Mouse (Mus musculus): ENCODE data around the gene Olfr747. TPM values are rescaled to one million over a fixed set of nuclear protein-coding genes. Genes with fewer than 3 reads are reported as not detected.

Gene Olfr747
- polyA plus RNA-seq, 2 experiments, result not detected

- Histone ChIP-seq H3K36me3 (replicated peaks; ENCODE audit: control insufficient read depth, insufficient read depth, low read depth) (no peaks in the 10 kb centered on the region), H3K27ac (no peak within 1 kb of the TSS), H3K4me3 (ENCODE audit: insufficient read depth in 1 of 2, low read depth in 2 of 2, low read length in 2 of 2) (no peak within 1 kb of the TSS), H3K4me2 (ENCODE audit: low read depth) (no peak within 1 kb of the TSS), H3K27me3 (ENCODE audit: control insufficient read depth, insufficient read depth, low read length) (no peaks in the 10 kb centered on the region), H3K9ac (replicated peaks) (no peak within 1 kb of the TSS), H3K4me1 (replicated peaks; ENCODE audit: control insufficient read depth in 2 of 2, insufficient read depth in 2 of 2, low read length in 1 of 2) (no peaks in the 10 kb centered on the region), H3K9me3 (ENCODE audit: control insufficient read depth, low read length) (no peaks in the 10 kb centered on the region)
- DNase-seq (ENCODE audit: low read depth in 3 of 3, low spot score in 3 of 3) (no peak), ATAC-seq (ENCODE audit: insufficient read depth) (no peak)
- TF ChIP-seq CTCF (IDR thresholded peaks at IDR 0.05; ENCODE audit: low read depth) (no peak), EP300 (IDR thresholded peaks at IDR 0.05; ENCODE audit: low read depth) (no peak)
- WGBS (ENCODE audit: insufficient replicate concordance), result 25% methylated on average over 1 of the region's 1 CpGs
These were observed 14.1 kb upstream of the Olfr747 start, which contains the start of gene Olfr748 for GRCm38 (mm10) chr14:50707073-50707472. Gene Olfr748, plus strand, starts transcription at chr14:50707373.

GRCm38 (mm10) chr14:50646783-50647182 lies 46.2 kb downstream of the Olfr747 start, which contains the start of gene Olfr746:
Gene Olfr746, plus strand, starts transcription at chr14:50647083.
- Histone ChIP-seq H3K36me3 (replicated peaks; ENCODE audit: control insufficient read depth, insufficient read depth, low read depth) (no peaks in the 10 kb centered on the region), H3K9me3 (ENCODE audit: control insufficient read depth, low read length) (no peaks in the 10 kb centered on the region), H3K4me2 (ENCODE audit: low read depth) (no peak within 1 kb of the TSS), H3K4me3 (ENCODE audit: insufficient read depth in 1 of 2, low read depth in 2 of 2, low read length in 2 of 2) (no peak within 1 kb of the TSS), H3K4me1 (replicated peaks; ENCODE audit: control insufficient read depth in 2 of 2, insufficient read depth in 2 of 2, low read length in 1 of 2) (no peaks in the 10 kb centered on the region), H3K9ac (replicated peaks) (no peak within 1 kb of the TSS), H3K27me3 (ENCODE audit: control insufficient read depth, insufficient read depth, low read length) (no peaks in the 10 kb centered on the region), H3K27ac (no peak within 1 kb of the TSS)
- DNase-seq (ENCODE audit: low read depth in 3 of 3, low spot score in 3 of 3) (no peak), ATAC-seq (ENCODE audit: insufficient read depth) (no peak)
- TF ChIP-seq CTCF (IDR thresholded peaks at IDR 0.05; ENCODE audit: low read depth) (no peak), EP300 (IDR thresholded peaks at IDR 0.05; ENCODE audit: low read depth) (no peak)

- Histone ChIP-seq H3K4me1 (replicated peaks; ENCODE audit: control insufficient read depth in 2 of 2, insufficient read depth in 2 of 2, low read length in 1 of 2) (no peaks in the 10 kb centered on the region), H3K9ac (replicated peaks) (no peak within 1 kb of the TSS), H3K9me3 (ENCODE audit: control insufficient read depth, low read length) (no peaks in the 10 kb centered on the region), H3K27me3 (ENCODE audit: control insufficient read depth, insufficient read depth, low read length) (no peaks in the 10 kb centered on the region), H3K27ac (no peak within 1 kb of the TSS), H3K4me2 (ENCODE audit: low read depth) (no peak within 1 kb of the TSS), H3K4me3 (ENCODE audit: insufficient read depth in 1 of 2, low read depth in 2 of 2, low read length in 2 of 2) (no peak within 1 kb of the TSS), H3K36me3 (replicated peaks; ENCODE audit: control insufficient read depth, insufficient read depth, low read depth) (no peaks in the 10 kb centered on the region)
- DNase-seq (ENCODE audit: low read depth in 3 of 3, low spot score in 3 of 3) (no peak), ATAC-seq (ENCODE audit: insufficient read depth) (no peak)
- TF ChIP-seq EP300 (IDR thresholded peaks at IDR 0.05; ENCODE audit: low read depth) (no peak), CTCF (IDR thresholded peaks at IDR 0.05; ENCODE audit: low read depth) (no peak)
- 43% methylated on average over 2 of the region's 2 CpGs for WGBS (ENCODE audit: insufficient replicate concordance)
These were observed 53.9 kb downstream of the Olfr747 start, which contains the start of gene Olfr745 for GRCm38 (mm10) chr14:50639088-50639487. Gene Olfr745, plus strand, starts transcription at chr14:50639388.

Other genes starting within 250 kb of the Olfr747 start
- not detected in 2 replicates for gene Olfr740, start 247.7 kb downstream of the Olfr747 start, polyA plus RNA-seq (2012; rRNA removed)
- gene Olfr740, start 247.7 kb downstream of the Olfr747 start, polyA plus RNA-seq (2014; fragmentation: Nextera tagmentation; extraction: Ambion mirVana), result not detected in 2 replicates
- not detected in 2 replicates for gene Olfr741, start 220.5 kb downstream of the Olfr747 start, polyA plus RNA-seq (2012; rRNA removed)
- gene Olfr741, start 220.5 kb downstream of the Olfr747 start, polyA plus RNA-seq (2014; fragmentation: Nextera tagmentation; extraction: Ambion mirVana), result not detected in 2 replicates
- gene Olfr742, start 189.6 kb downstream of the Olfr747 start, polyA plus RNA-seq (2012; rRNA removed), result not detected in 2 replicates
- gene Olfr742, start 189.6 kb downstream of the Olfr747 start, polyA plus RNA-seq (2014; fragmentation: Nextera tagmentation; extraction: Ambion mirVana), result not detected in 2 replicates
- not detected in 2 replicates for gene Olfr743, start 171.4 kb downstream of the Olfr747 start, polyA plus RNA-seq (2012; rRNA removed)
- gene Olfr743, start 171.4 kb downstream of the Olfr747 start, polyA plus RNA-seq (2014; fragmentation: Nextera tagmentation; extraction: Ambion mirVana), result not detected in 2 replicates
- gene Olfr744, start 78.3 kb downstream of the Olfr747 start, polyA plus RNA-seq (2012; rRNA removed), result not detected in 2 replicates
- gene Olfr744, start 78.3 kb downstream of the Olfr747 start, polyA plus RNA-seq (2014; fragmentation: Nextera tagmentation; extraction: Ambion mirVana), result not detected in 2 replicates
- gene Olfr745, start 53.8 kb downstream of the Olfr747 start, polyA plus RNA-seq (2012; rRNA removed), result not detected in 2 replicates
- gene Olfr745, start 53.8 kb downstream of the Olfr747 start, polyA plus RNA-seq (2014; fragmentation: Nextera tagmentation; extraction: Ambion mirVana), result not detected in 2 replicates
- not detected in 2 replicates for gene Olfr746, start 46.1 kb downstream of the Olfr747 start, polyA plus RNA-seq (2012; rRNA removed)
- not detected in 2 replicates for gene Olfr746, start 46.1 kb downstream of the Olfr747 start, polyA plus RNA-seq (2014; fragmentation: Nextera tagmentation; extraction: Ambion mirVana)
- gene Olfr748, start 14.2 kb upstream of the Olfr747 start, polyA plus RNA-seq (2012; rRNA removed), result not detected in 2 replicates
- gene Olfr748, start 14.2 kb upstream of the Olfr747 start, polyA plus RNA-seq (2014; fragmentation: Nextera tagmentation; extraction: Ambion mirVana), result not detected in 2 replicates
- gene Olfr749, start 51.9 kb upstream of the Olfr747 start, polyA plus RNA-seq (2012; rRNA removed), result not detected in 2 replicates
- not detected in 2 replicates for gene Olfr749, start 51.9 kb upstream of the Olfr747 start, polyA plus RNA-seq (2014; fragmentation: Nextera tagmentation; extraction: Ambion mirVana)
- 9.6 and 10.8 TPM in 2 replicates for gene Ttc5, start 92.3 kb upstream of the Olfr747 start, polyA plus RNA-seq (2012; rRNA removed)
- gene Ttc5, start 92.3 kb upstream of the Olfr747 start, polyA plus RNA-seq (2014; fragmentation: Nextera tagmentation; extraction: Ambion mirVana), result 18.0 and 19.8 TPM in 2 replicates
- gene Ccnb1ip1, start 114.5 kb upstream of the Olfr747 start, polyA plus RNA-seq (2012; rRNA removed), result not detected in 2 replicates
- gene Ccnb1ip1, start 114.5 kb upstream of the Olfr747 start, polyA plus RNA-seq (2014; fragmentation: Nextera tagmentation; extraction: Ambion mirVana), result not detected in 2 replicates
- 20.6 and 32.9 TPM in 2 replicates for gene Parp2, start 114.6 kb upstream of the Olfr747 start, polyA plus RNA-seq (2012; rRNA removed)
- gene Parp2, start 114.6 kb upstream of the Olfr747 start, polyA plus RNA-seq (2014; fragmentation: Nextera tagmentation; extraction: Ambion mirVana), result 31.3 and 35.9 TPM in 2 replicates
- 1.5 and 2.2 TPM in 2 replicates for gene Tep1, start 177.4 kb upstream of the Olfr747 start, polyA plus RNA-seq (2012; rRNA removed)
- 3.0 and 4.1 TPM in 2 replicates for gene Tep1, start 177.4 kb upstream of the Olfr747 start, polyA plus RNA-seq (2014; fragmentation: Nextera tagmentation; extraction: Ambion mirVana)
- 0.12 and 0.16 TPM in 2 replicates for gene Klhl33, start 204.3 kb upstream of the Olfr747 start, polyA plus RNA-seq (2012; rRNA removed)
- gene Klhl33, start 204.3 kb upstream of the Olfr747 start, polyA plus RNA-seq (2014; fragmentation: Nextera tagmentation; extraction: Ambion mirVana), result 0.08 and 0.15 TPM in 2 replicates
- gene Osgep, start 231.7 kb upstream of the Olfr747 start, polyA plus RNA-seq (2012; rRNA removed), result 19.9 and 34.5 TPM in 2 replicates
- gene Osgep, start 231.7 kb upstream of the Olfr747 start, polyA plus RNA-seq (2014; fragmentation: Nextera tagmentation; extraction: Ambion mirVana), result 54.8 and 59.7 TPM in 2 replicates
- gene Apex1, start 231.8 kb upstream of the Olfr747 start, polyA plus RNA-seq (2012; rRNA removed), result 34.5 and 51.3 TPM in 2 replicates
- gene Apex1, start 231.8 kb upstream of the Olfr747 start, polyA plus RNA-seq (2014; fragmentation: Nextera tagmentation; extraction: Ambion mirVana), result 85.7 and 90.8 TPM in 2 replicates
- gene Pip4p1, start 237.7 kb upstream of the Olfr747 start, polyA plus RNA-seq (2012; rRNA removed), result 16.7 and 24.7 TPM in 2 replicates
- gene Pip4p1, start 237.7 kb upstream of the Olfr747 start, polyA plus RNA-seq (2014; fragmentation: Nextera tagmentation; extraction: Ambion mirVana), result 16.9 and 18.7 TPM in 2 replicates
- gene Pnp, start 237.9 kb upstream of the Olfr747 start, polyA plus RNA-seq (2012; rRNA removed), result 65.8 and 81.4 TPM in 2 replicates
- 87.0 and 91.4 TPM in 2 replicates for gene Pnp, start 237.9 kb upstream of the Olfr747 start, polyA plus RNA-seq (2014; fragmentation: Nextera tagmentation; extraction: Ambion mirVana)

Measured in liver, embryonic 14.5 days (tissue).